Mouse (Mus musculus) forebrain, embryonic 11.5 days (tissue): ENCODE measurements around the gene Smg5. TPM values are rescaled to one million over a fixed set of nuclear protein-coding genes. Genes with fewer than 3 reads are reported as not detected.
"Not testable (repeated sequence)": the region's sequence is repeated elsewhere in the genome, so short reads cannot be mapped to it uniquely, and the experiment has no call there.

ENCODE experiments used
- ATAC-seq: fragments of 200-750 bp; cut with Nextera tagmentation; replicated peaks from 2 replicates; pipeline ENCODE4 v1.8.0; 2017; ENCODE audit warnings: moderate TSS enrichment; ENCODE audit not compliant: low FRiP score
- DNase-seq: peaks from one replicate; pipeline ENCODE4 v3.0.0-alpha.2; 2017; ENCODE audit warnings: low spot score
- H3K27ac ChIP-seq: fragments of 300-500 bp; sonication (generic); 2 replicates; pipeline ENCODE4 v1.5.1; 2014; ENCODE audit warnings: low read depth, low read length
- H3K27me3 ChIP-seq: fragments of 300-500 bp; sonication (generic); 2 replicates; pipeline ENCODE4 v1.6.1; 2014; ENCODE audit warnings: mild to moderate bottlenecking, low read length, mixed read lengths; ENCODE audit not compliant: control insufficient read depth, insufficient read depth
- H3K36me3 ChIP-seq: fragments of 300-500 bp; sonication (generic); 2 replicates; pipeline ENCODE4 v1.6.1; 2014; ENCODE audit warnings: mild to moderate bottlenecking, low read length, moderate library complexity, mixed read lengths; ENCODE audit not compliant: control insufficient read depth, insufficient read depth
- H3K4me1 ChIP-seq: fragments of 300-500 bp; sonication (generic); replicated peaks from 2 replicates; pipeline ENCODE4 v1.6.1; 2014; ENCODE audit warnings: low read length, mixed read lengths; ENCODE audit not compliant: control insufficient read depth, insufficient read depth
- H3K4me2 ChIP-seq: fragments of 300-500 bp; sonication (generic); 2 replicates; pipeline ENCODE4 v1.6.1; 2014; ENCODE audit warnings: low read depth, mild to moderate bottlenecking, low read length, moderate library complexity, mixed read lengths; ENCODE audit not compliant: severe bottlenecking
- H3K4me3 ChIP-seq: fragments of 300-500 bp; sonication (generic); 2 replicates; pipeline ENCODE4 v1.5.1; 2014; ENCODE audit warnings: low read depth, low read length
- H3K9ac ChIP-seq: fragments of 300-500 bp; sonication (generic); 2 replicates; pipeline ENCODE4 v1.6.1; 2014; ENCODE audit warnings: low read length
- H3K9me3 ChIP-seq: fragments of 300-500 bp; sonication (generic); 2 replicates; pipeline ENCODE4 v1.6.1; 2016; ENCODE audit warnings: low read length, mixed read lengths; ENCODE audit not compliant: control insufficient read depth
- WGBS: fragments of 180-500 bp; shearing (Covaris S2); extraction: QIAGEN DNeasy Blood & Tissue Kit; methylation state at CpG from one replicate; pipeline ENCODE4 v1.1.7; 2014; 5-methylcytosine and 5-hydroxymethylcytosine counted together
- polyA plus RNA-seq: library from polyadenylated mRNA; unstranded; fragments of >200 nt; fragmentation: Nextera tagmentation; extraction: Ambion mirVana; gene quantifications from 2 replicates; pipeline ENCODE4 v1.2.1, GENCODE M21; 2014

Smg5 gene
- polyA plus RNA-seq, 1 experiment from 2014 or later: 70.6 TPM

- not testable (repeated sequence) for H3K36me3 ChIP-seq, H3K4me2 ChIP-seq, H3K9ac ChIP-seq, H3K4me3 ChIP-seq, H3K4me1 ChIP-seq, H3K9me3 ChIP-seq, H3K27me3 ChIP-seq, DNase-seq, ATAC-seq, H3K27ac ChIP-seq
- WGBS: 93% methylated on average over 9 of the region's 9 CpGs
These were observed 36.6 kb downstream of the Smg5 start, which contains the start of gene Bglap3 for GRCm38 (mm10) chr3:88372643-88373042. Bglap3 (minus strand) TSS chr3:88372743.

- H3K9me3 ChIP-seq, H3K9ac ChIP-seq, H3K27me3 ChIP-seq, H3K36me3 ChIP-seq, H3K4me3 ChIP-seq, H3K4me1 ChIP-seq: not testable (repeated sequence)
- peak; percentile 80 for DNase-seq
- peak overlapping the region; percentile 41; the same call in 1 of the 2 replicates for H3K27ac ChIP-seq
- WGBS: 10% methylated on average over 18 of the region's 19 CpGs
- peak; percentile 91 for ATAC-seq
- peak overlapping the region; percentile 24; the same call in 1 of the 2 replicates for H3K4me2 ChIP-seq
These were observed 39.9 kb downstream of the Smg5 start for GRCm38 (mm10) chr3:88375750-88376626.

GRCm38 (mm10) chr3:88376644-88377043, 40.6 kb downstream of the Smg5 start:
- H3K4me2 ChIP-seq, H3K4me3 ChIP-seq: not testable (repeated sequence)
- 18% methylated on average over 5 of the region's 7 CpGs for WGBS

GRCm38 (mm10) chr3:88378599-88378998, 42.5 kb downstream of the Smg5 start, which contains the start of gene Bglap2:
Bglap2 (minus strand) TSS chr3:88378699.
- DNase-seq, ATAC-seq, H3K36me3 ChIP-seq: not testable (repeated sequence)

More at GRCm38 (mm10) chr3:88376644-88377043, 40.6 kb downstream of the Smg5 start:
- not testable (repeated sequence) for H3K9me3 ChIP-seq, H3K27me3 ChIP-seq, H3K36me3 ChIP-seq, H3K9ac ChIP-seq, H3K4me1 ChIP-seq
- DNase-seq: peak; percentile 48
- peak overlapping the region; percentile 41; the same call in 1 of the 2 replicates for H3K27ac ChIP-seq
- ATAC-seq: 0 out of 2 replicates have a peak, but pooled peaks have one; percentile 36

DNA sequence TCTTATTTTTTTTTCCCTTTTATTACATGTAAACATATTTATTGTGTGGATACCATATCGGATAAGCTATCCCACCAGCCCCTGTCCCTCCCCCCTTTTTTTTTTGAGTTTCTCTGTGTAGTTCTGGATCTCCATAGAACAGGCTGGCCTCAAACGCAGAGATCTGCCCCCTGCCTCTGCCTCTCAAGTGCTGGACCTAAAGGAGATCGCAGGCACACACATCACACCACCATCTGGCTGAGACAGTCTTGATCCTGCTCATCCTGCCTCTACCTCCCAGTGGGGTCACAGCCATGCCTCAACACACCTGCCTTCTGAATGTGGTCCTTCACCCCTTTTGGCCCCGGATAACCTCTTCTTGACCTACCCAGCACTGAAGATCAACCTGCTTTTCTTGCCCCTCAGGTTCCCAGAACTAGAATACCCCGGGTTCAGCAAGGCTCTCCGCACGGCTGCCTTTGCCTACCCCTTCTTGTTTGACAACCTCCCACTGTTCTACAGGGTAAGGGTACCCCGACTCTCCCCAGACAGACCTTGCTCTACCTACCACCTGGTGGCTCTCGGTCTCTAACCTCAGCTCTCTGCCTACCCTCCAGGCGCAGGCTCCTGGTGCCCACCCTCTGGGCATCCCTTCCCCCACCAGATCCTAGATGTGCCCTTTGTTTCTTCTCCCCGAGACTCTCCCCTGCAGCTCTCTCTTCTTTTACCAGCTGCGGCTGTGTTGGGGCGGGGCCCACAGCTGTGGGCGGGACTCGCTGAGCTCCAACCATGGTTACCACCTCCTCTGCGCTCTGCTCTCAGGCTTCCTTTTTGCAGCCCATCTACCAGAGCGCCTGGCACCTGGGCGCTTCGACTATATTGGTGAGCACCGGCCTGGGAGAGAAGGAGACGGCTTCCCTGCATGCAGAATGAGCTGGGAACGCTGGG, 45.6 kb downstream of the Smg5 start:
- DNase-seq: peak; percentile 81
- 5% methylated on average over 20 of the region's 22 CpGs for WGBS
- not testable (repeated sequence) for H3K27me3 ChIP-seq, H3K36me3 ChIP-seq, H3K9me3 ChIP-seq, H3K4me1 ChIP-seq
- Histone ChIP-seq H3K9ac (peak overlapping the region; percentile 43; the same call in 1 of the 2 replicates), H3K4me2 (peak overlapping the region; percentile 47), H3K27ac (peak overlapping the region; percentile 31; the same call in 1 of the 2 replicates), H3K4me3 (0 out of 2 replicates have a peak overlapping the region, but pooled peaks have one; percentile 12)
- ATAC-seq: peak; percentile 92

More at GRCm38 (mm10) chr3:88378599-88378998, 42.5 kb downstream of the Smg5 start, which contains the start of gene Bglap2:
- not testable (repeated sequence) for H3K4me3 ChIP-seq, H3K27ac ChIP-seq, H3K9me3 ChIP-seq, H3K9ac ChIP-seq, H3K27me3 ChIP-seq, H3K4me2 ChIP-seq, H3K4me1 ChIP-seq
- 79% methylated on average over 5 of the region's 5 CpGs for WGBS

DNA sequence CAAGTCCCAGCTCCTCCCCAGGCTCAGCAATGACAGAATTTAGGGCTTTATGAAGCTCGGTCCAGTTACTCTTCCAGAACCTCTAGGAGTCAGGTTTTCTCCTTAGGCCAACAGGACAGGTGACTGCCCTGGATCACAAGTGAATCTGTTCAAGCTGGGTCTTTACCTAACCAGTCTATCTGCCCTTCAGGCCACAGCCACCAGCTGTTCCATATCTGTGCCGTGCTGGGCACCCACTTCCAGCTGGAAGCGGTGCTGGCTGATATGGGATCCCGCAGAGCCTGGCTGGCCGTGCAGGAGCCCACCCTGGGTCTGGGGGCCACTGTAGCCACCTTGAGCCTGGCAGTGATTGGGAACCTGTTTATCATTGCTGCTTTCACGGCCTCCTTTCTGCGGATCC, 46.3 kb downstream of the Smg5 start:
- not testable (repeated sequence) for H3K27me3 ChIP-seq, H3K27ac ChIP-seq
- WGBS: 17% methylated on average over 1 of the region's 7 CpGs

DNA sequence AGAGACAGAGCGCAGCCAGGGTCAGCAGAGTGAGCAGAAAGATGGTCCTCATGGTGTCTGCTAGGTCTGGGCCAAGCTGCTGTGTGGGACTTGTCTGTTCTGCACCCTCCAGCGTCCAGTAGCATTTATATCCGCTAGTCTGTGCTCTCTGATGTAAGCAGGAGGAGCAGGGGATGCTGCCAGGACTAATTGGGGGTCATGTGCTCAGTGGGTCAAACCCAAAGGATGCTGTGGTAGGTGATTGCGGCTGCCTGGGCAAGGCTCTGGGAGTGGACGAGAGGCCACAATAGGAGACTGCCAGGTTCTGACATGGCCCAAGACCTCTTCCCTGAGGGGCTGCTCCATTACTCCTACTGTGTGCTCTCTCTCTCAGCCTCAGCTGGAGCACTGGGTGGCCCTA, 48.3 kb downstream of the Smg5 start, which contains the start of gene Bglap:
Gene Bglap (minus strand): TSS at position 101 of the 400 bp plus-strand sequence.
- ATAC-seq: no peak
- no peak within 1 kb of the TSS for H3K4me3 ChIP-seq
- H3K4me2 ChIP-seq: no peak within 1 kb of the TSS
- H3K36me3 ChIP-seq: no peaks in the 10 kb centered on the region
- WGBS: 89% methylated on average over 5 of the region's 5 CpGs
- peak; percentile 46 for DNase-seq
- H3K9ac ChIP-seq: no peak within 1 kb of the TSS
- H3K27me3 ChIP-seq: no peaks in the 10 kb centered on the region
- no peak within 1 kb of the TSS for H3K27ac ChIP-seq
- H3K9me3 ChIP-seq: no peaks in the 10 kb centered on the region
- peaks cover 2% of the 10 kb centered on the region; the same call in 1 of the 2 replicates for H3K4me1 ChIP-seq

More for the DNA sequence above, 46.3 kb downstream of the Smg5 start:
- H3K4me2 ChIP-seq, H3K4me1 ChIP-seq, H3K4me3 ChIP-seq, DNase-seq, H3K9ac ChIP-seq, H3K36me3 ChIP-seq, H3K9me3 ChIP-seq: not testable (repeated sequence)
- peak; percentile 27; the same call in 1 of the 2 replicates for ATAC-seq

GRCm38 (mm10) chr3:88393776-88394375, 57.8 kb downstream of the Smg5 start:
- H3K36me3 ChIP-seq: no peaks in the 10 kb centered on the region; the same call in 1 of the 2 replicates
- 91% methylated on average over 9 of the region's 9 CpGs for WGBS
- H3K4me2 ChIP-seq: no peak overlapping the region

More at GRCm38 (mm10) chr3:88393776-88394375, 57.8 kb downstream of the Smg5 start:
- no peak for DNase-seq
- no peak overlapping the region for H3K27ac ChIP-seq
- no peaks in the 10 kb centered on the region for H3K4me1 ChIP-seq
- no peak overlapping the region for H3K9ac ChIP-seq
- no peak overlapping the region for H3K4me3 ChIP-seq
- no peaks in the 10 kb centered on the region for H3K27me3 ChIP-seq
- no peak for ATAC-seq
- no peaks in the 10 kb centered on the region for H3K9me3 ChIP-seq
